Mouse (Mus musculus) CD4-positive, CD25-positive, alpha-beta regulatory T cell, adult 2 months (primary cell): ENCODE results near the gene Rad23a.
"Not testable (repeated sequence)": the region's sequence is repeated elsewhere in the genome, so short reads cannot be mapped to it uniquely, and the experiment has no call there.

ENCODE experiments used
- DNase-seq: peaks from one replicate; pipeline ENCODE4 v3.0.0-alpha.2; 2012; ENCODE audit warnings: low read depth, low spot score

Rad23a gene

GRCm38 (mm10) chr8:84841514-84841913 is 1.0 kb upstream of the Rad23a start:
- no peak for DNase-seq

GRCm38 (mm10) chr8:84839875-84840247 is 604 bp downstream of the Rad23a start:
- DNase-seq: no peak

GRCm38 (mm10) chr8:84839411-84839810 is 1.1 kb downstream of the Rad23a start:
- no peak for DNase-seq

- no peak for DNase-seq
Observed at GRCm38 (mm10) chr8:84838513-84838912, 2.0 kb downstream of the Rad23a start.

GRCm38 (mm10) chr8:84837912-84838470 is 2.5 kb downstream of the Rad23a start:
- no peak for DNase-seq

- no peak for DNase-seq
Observed at GRCm38 (mm10) chr8:84837149-84837911, 3.1 kb downstream of the Rad23a start.

GRCm38 (mm10) chr8:84834866-84835855 is 5.3 kb downstream of the Rad23a start:
- no peak for DNase-seq

GRCm38 (mm10) chr8:84834002-84834865 is 6.2 kb downstream of the Rad23a start:
- DNase-seq: no peak

GRCm38 (mm10) chr8:84832759-84833742 is 7.4 kb downstream of the Rad23a start:
- DNase-seq: no peak

GRCm38 (mm10) chr8:84832034-84832717 is 8.3 kb downstream of the Rad23a start:
- peak; percentile 91 for DNase-seq

GRCm38 (mm10) chr8:84831490-84831889 is 9.0 kb downstream of the Rad23a start, which contains the start of gene Gadd45gip1:
Gene Gadd45gip1, plus strand, starts transcription at chr8:84831522.
- peak; percentile 82 for DNase-seq

GRCm38 (mm10) chr8:84826518-84826917 is 13.9 kb downstream of the Rad23a start:
- DNase-seq: not testable (repeated sequence)

- DNase-seq: peak; percentile 68
Observed at GRCm38 (mm10) chr8:84825636-84826035, 14.8 kb downstream of the Rad23a start.

GRCm38 (mm10) chr8:84823653-84824052 is 16.8 kb downstream of the Rad23a start:
- DNase-seq: peak; percentile 91

- DNase-seq: no peak
Observed at GRCm38 (mm10) chr8:84822723-84823122, 17.7 kb downstream of the Rad23a start, which contains the start of gene Dand5. Gene Dand5, minus strand, starts transcription at chr8:84822823.

GRCm38 (mm10) chr8:84816117-84816516 is 24.3 kb downstream of the Rad23a start:
- no peak for DNase-seq

GRCm38 (mm10) chr8:84815547-84815946 is 24.9 kb downstream of the Rad23a start:
- DNase-seq: peak; percentile 93

- no peak for DNase-seq
Observed at GRCm38 (mm10) chr8:84814555-84815441, 25.7 kb downstream of the Rad23a start.
